Mouse (Mus musculus) fat pad, adult 2 months (tissue): Measurements from ENCODE around the gene Olfr411.

ENCODE experiments used
- DNase-seq: peaks from one replicate; pipeline ENCODE4 v3.0.0-alpha.2; 2011; ENCODE audit warnings: low read depth, low spot score; ENCODE audit errors: extremely low read depth

Olfr411 gene

DNA sequence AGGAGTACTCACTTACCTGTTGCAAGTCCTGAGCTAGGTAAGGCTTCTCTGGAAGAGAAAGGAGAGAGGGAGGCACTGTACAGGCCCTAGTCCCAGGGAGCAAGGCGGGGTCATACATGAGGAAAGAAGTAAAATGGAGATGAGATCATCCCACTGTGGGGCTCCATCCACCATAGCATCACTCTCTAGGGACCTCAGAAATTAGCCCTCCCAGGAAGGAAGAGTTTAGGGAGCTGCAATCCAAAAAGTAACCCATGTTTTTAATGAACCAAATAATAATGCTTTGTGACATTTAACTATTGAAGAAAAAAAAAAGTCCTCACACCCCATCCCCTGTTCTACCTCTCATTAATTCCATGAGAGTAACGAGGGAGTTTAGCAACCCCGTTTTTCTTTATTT lies at the start of gene Olfr411:
TSS of gene Olfr411 (minus strand) at position 101 of the 400 bp plus-strand sequence.
- no peak for DNase-seq

DNA sequence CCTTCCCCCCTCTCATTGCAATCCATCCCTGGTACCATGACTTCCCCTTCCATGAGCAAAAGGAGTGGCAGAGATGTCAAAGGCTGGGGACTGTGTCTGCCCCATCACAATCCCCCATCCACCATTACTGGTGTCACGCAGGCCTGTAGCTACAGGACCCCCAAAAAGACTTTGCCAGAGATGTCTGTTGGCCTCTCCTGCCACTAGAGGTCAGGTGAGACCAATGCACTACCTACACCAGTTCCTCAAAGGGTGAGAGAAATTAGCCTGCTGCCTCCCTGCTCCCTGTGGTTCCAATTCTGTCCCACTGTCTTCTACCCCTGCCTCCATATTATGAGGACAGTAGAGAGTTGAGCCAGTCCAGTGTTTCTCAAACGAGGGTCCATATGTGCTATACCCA lies 49.7 kb upstream of the Olfr411 start:
- DNase-seq: no peak

DNA sequence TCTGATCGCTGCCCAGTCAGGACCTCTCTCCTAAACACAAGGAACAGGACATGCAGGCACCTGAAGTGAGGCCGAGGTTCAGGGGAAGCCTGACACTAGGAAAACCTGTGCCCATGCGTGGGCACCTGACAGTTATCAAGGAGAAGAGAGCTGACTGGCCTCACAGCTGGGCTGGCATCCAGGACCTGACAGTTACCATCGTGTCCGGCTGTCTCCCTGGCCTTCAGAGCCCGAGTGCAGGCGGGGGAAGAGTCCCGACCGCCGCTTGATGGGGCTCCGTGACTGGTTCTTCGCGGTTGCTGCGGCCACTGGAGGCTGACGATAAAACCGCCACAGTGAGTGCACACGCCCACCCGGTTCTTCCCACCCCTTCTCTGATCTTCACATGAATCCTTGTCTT lies 43.1 kb upstream of the Olfr411 start:
- no peak for DNase-seq

DNA sequence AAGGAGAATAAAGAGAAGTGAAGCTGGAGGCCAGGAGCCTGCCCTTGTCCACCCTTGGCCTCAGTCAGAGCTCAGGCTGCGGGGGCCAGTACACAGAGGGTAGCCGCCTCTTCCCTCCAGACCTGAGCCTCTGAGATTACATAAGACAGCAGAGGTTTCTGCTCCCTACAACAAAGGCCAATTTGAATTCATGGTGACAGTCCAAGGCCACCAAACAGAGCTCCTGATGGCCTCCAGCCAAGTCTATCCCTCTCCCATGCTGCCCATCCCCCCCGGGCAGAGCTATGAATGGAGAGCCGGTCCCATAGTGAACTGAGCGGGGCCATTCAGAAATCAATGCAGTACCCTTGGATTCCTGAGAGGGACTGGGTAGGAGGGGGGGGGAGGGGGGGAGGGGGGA lies 41.0 kb upstream of the Olfr411 start:
- DNase-seq: no peak

DNA sequence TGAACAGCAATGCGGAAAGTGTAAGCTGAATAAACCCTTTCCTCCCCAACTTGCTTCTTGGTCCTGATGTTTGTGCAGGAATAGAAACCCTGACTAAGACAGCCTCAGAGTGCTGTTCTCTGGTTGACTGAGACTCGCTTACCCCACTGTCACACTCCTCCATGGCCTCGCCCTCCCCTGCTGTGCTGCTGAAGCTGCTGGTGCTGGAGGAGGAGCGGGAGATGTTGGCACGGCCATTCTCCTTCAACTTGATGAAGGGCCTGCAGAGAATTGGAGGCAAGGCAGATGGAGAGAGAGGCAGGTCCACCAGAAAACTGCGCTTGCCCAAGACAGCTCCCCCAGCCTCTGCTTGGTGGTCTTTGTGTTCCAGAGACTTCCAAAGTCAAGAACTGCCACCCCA lies 40.5 kb upstream of the Olfr411 start:
- no peak for DNase-seq

DNA sequence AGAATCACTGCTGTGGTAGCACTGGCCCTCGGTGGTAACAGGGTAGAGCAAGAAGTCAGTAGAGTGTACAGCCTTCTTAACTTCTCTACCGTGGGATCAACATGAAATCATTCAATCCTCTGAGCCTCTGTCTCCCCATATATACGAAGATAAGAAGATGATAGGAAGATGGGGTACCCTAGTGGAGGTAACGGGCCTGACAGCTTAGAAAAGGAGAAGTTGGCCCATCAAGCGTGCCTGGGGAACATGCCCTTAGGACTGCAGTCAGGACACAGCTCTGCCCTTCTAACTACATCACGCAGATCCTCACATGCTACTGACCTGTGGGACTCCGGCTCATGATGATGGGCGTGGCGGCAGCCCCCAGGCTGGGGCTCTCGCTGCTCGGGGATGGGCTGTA lies 39.4 kb upstream of the Olfr411 start:
- DNase-seq: no peak

DNA sequence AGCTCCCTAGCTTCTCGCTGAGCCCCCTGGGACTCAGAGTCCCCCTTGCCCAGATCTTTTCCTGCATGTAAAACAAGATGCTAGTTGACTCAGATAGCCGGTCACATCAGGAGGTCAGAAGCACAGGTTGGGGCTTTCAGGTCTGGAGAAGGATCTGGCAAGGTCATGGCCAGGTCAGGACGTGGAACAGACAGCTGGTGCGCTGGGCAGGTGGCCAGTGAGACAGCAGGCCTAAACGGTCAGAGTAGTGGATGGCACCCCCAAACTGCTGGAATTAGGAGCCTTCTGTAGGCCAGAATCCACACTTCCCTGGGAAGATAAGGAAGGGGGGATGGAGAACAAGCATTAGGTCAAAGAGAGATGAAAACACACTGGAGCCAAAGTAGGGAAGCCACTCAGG lies 34.8 kb upstream of the Olfr411 start:
- DNase-seq: no peak

DNA sequence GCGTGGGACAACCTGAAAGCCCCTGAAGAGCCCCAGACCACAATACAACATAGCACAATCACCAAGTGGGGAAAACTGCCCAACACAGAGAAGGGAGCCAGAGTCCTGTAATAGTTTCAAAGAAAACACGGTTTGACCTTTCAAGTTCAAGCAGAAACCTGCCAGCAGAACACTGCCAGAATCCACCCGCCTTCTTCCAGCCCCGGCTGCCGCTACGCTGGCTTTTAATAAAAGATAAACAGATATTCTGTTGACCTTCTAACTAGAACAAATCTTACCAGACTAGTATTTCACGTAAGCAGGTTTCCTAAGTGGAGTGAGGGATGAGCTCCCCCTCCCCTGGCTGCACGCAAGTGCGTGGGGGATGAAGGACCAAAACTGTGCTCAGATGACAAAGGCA lies 33.2 kb upstream of the Olfr411 start:
- no peak for DNase-seq

DNA sequence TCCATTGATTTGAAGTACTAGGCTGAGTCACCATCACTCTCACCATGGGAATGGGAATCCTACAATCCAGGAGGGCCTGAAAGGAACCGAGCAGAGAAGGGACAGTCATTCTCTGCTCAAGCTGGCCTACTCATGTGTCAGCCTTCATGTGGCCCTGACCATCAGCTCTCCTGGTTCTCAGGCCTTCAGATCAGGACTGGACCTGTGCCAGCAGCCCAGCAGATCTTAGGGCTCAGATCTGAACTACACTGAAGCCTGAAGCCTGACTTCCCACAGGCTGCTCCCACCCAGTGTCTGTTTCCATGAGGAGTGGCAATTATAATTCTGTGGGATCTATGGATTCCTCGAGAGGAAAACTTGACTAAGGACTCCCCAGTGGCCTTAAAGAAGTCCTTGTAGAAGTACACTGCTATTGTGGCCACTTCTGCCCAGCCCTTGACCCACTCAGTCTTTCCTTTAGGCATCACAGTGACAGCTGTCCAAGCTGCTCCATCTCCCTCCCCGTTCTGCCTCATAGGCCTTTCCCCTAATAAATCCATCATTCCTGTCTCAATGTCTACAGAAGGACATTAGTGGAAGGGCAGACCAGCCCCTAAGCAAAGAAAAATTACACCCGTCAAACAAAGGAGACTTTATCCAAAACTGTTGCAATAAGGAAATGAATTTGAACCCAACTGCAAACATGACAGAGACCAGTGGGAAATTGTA lies 26.9 kb upstream of the Olfr411 start:
- no peak for DNase-seq

DNA sequence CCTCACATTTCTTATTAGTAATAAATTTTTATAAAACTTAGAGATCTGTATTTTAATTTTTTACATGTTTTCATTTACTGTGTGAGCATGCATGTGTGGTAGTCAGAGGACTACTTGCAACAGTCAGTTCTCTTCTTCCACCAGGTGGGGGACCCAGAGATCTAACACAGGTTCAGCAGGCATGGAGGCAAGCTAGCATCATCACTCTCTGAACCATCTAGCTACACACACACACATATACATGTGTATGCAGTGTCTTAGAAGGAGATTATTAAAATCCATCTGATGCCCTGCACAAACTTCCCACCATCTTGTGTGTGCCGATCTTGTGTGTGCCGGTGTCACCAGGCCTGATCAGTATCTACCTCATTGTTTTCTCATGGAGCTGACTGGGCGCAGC lies 24.4 kb upstream of the Olfr411 start:
- DNase-seq: no peak

DNA sequence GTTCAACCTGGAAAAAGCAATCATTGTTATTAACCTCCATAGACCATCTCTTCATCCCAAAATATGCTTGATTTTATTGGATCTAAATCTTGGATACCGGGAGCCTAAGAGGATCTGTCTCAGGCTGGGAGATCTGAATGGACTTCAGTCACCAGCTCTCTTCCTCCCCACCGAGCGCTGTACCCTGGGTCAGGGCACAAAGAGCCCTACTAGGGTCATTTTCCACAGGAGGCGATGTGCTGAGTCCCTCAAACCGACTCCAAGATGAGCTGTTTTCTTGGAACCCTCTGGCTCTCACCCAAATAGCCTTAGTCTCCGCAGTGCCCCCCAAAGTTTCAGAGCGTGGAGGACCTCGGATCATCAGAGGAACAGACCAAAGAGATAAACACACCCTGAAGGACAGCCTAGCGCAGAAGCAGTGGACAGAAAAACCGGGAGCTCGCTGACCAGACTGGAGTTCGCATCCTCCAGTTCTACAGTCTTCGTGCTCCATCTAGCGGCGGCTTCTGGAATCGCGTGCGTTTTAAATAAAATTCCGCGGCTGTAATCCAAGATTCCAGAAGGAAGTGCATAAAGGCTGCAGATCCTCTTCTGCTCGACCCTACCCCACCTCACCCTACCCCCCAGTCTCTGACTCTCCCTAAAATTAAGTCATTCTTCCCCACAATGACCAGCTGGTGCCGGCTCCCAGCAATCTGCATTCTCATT lies 19.1 kb upstream of the Olfr411 start:
- no peak for DNase-seq

DNA sequence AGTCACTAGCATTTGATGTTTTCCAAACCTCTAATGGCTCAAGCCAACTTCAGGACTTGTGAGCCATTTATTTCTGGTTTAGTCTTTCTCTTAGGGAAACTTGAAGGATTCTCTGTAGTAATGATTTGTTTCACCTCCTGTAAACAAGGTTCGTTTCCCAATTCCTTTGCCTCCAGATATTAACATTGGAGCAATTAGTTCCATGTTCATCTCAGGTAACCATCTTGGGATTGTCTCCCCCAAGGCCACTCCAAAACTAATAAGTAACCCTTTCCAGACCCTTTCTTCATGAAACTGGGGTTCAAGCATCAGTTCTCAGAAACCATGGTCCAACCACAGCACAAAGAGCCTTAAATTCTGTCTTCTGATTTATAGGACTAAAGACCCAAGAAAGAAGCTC lies 9.3 kb upstream of the Olfr411 start, which contains the start of gene Olfr412:
TSS of gene Olfr412 (plus strand) at position 301 of the 400 bp plus-strand sequence.
- no peak for DNase-seq

DNA sequence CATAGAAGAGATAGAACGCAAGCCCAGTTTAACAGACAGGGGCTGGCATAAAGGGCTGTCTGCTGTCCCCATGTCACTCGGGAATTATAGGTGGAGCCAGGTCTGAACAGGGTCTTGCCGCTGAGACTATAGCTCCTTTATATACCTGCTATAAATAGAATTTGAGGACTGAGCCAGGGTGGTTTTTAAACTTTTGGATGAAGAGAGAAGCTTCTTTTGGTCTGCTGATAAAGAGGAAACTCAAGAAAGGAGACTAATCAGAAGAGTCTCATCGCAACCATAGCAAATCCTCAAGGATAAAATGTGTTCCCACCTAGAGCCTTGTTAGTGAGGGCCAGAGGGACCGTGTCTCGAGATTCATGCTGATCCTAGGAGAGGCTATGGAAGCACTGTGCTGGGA lies 14.5 kb downstream of the Olfr411 start, which contains the start of gene Olfr410:
TSS of gene Olfr410 (minus strand) at position 101 of the 400 bp plus-strand sequence.
- DNase-seq: no peak

DNA sequence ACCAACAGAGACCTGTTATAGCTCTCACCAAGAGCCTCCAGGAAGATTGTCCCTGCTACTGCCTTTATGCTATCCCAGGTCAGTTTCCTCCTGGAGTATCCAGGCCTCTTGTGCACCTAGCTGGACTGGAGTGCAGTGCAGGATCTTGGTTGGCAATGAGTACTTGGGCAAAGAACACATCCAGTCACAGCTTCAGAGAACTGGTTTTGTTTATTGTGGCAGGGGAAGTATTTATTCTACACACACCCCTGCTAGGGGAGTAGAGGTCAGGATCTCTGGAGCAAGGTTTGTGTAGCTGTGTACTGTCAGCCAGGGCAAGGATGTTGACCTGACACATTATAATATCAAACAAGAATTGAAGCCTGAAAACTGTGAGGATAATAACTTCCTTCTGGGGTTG lies 23.7 kb downstream of the Olfr411 start:
- DNase-seq: no peak

DNA sequence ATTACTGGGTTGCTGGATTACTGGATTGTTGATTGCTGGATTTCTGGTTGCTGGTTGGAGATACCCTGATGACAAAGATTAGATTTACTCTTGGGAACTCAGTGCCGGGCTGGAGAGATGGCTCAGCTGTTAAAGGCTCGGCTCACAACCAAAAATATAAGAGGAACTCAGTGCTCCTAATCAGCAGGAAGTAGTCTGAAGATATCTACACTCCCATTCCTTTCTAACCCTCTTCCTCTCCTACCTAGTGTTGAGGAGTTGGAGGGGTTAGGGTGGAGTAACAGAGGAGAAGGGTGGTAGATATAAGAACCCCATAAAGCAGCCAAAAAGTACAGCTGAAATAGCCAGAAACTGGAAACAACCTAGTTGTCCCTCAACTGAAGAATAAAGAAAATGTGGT lies 26.4 kb downstream of the Olfr411 start:
- no peak for DNase-seq
